Mouse (Mus musculus): ENCODE results near the gene Ikzf1.

Gene Ikzf1

GRCm38 (mm10) chr11:11684930-11685852 is at the start of gene Ikzf1:
Gene Ikzf1, plus strand, starts transcription at chr11:11685003.
- no peak for DNase-seq (ENCODE audit: low spot score)

GRCm38 (mm10) chr11:11644303-11644702 is 40.5 kb upstream of the Ikzf1 start:
- no peak for DNase-seq (ENCODE audit: low spot score)

- no peak for DNase-seq (ENCODE audit: low spot score)
These were observed 28.4 kb upstream of the Ikzf1 start for GRCm38 (mm10) chr11:11656388-11656787.

GRCm38 (mm10) chr11:11656995-11657530 is 27.7 kb upstream of the Ikzf1 start:
- no peak for DNase-seq (ENCODE audit: low spot score)

- DNase-seq (ENCODE audit: low spot score) = no peak
These were observed 27.2 kb upstream of the Ikzf1 start for GRCm38 (mm10) chr11:11657634-11658033.

- no peak for DNase-seq (ENCODE audit: low spot score)
These were observed 26.0 kb upstream of the Ikzf1 start for GRCm38 (mm10) chr11:11658834-11659233.

GRCm38 (mm10) chr11:11660651-11661050 is 24.2 kb upstream of the Ikzf1 start:
- no peak for DNase-seq (ENCODE audit: low spot score)

GRCm38 (mm10) chr11:11667254-11667921 is 17.4 kb upstream of the Ikzf1 start:
- DNase-seq (ENCODE audit: low spot score) = no peak

- no peak for DNase-seq (ENCODE audit: low spot score)
These were observed 16.9 kb upstream of the Ikzf1 start for GRCm38 (mm10) chr11:11667922-11668290.

GRCm38 (mm10) chr11:11672974-11673373 is 11.8 kb upstream of the Ikzf1 start:
- no peak for DNase-seq (ENCODE audit: low spot score)

- no peak for DNase-seq (ENCODE audit: low spot score)
These were observed 9.7 kb upstream of the Ikzf1 start for GRCm38 (mm10) chr11:11675063-11675462.

- no peak for DNase-seq (ENCODE audit: low spot score)
These were observed 8.6 kb upstream of the Ikzf1 start for GRCm38 (mm10) chr11:11676068-11676741.

- DNase-seq (ENCODE audit: low spot score) = no peak
These were observed 7.6 kb upstream of the Ikzf1 start for GRCm38 (mm10) chr11:11677165-11677564.

- DNase-seq (ENCODE audit: low spot score) = no peak
These were observed 5.8 kb upstream of the Ikzf1 start for GRCm38 (mm10) chr11:11678972-11679371.

- DNase-seq (ENCODE audit: low spot score) = no peak
These were observed 510 bp upstream of the Ikzf1 start for GRCm38 (mm10) chr11:11684056-11684929.

- no peak for DNase-seq (ENCODE audit: low spot score)
These were observed 1.1 kb downstream of the Ikzf1 start for GRCm38 (mm10) chr11:11685853-11686395.

- no peak for DNase-seq (ENCODE audit: low spot score)
These were observed 1.8 kb downstream of the Ikzf1 start for GRCm38 (mm10) chr11:11686569-11687051.

- no peak for DNase-seq (ENCODE audit: low spot score)
These were observed 2.9 kb downstream of the Ikzf1 start for GRCm38 (mm10) chr11:11687551-11688185.

- no peak for DNase-seq (ENCODE audit: low spot score)
These were observed 4.0 kb downstream of the Ikzf1 start for GRCm38 (mm10) chr11:11688766-11689330.

GRCm38 (mm10) chr11:11689701-11690058 is 4.9 kb downstream of the Ikzf1 start:
- DNase-seq (ENCODE audit: low spot score) = no peak

Measured in MN1 (cell line).